Mouse (Mus musculus) liver, embryonic 13.5 days (tissue): ENCODE results near the gene Eloa. TPM values are rescaled to one million over a fixed set of nuclear protein-coding genes. Genes with fewer than 3 reads are reported as not detected.

Experiments
- ATAC-seq: fragments of 200-750 bp; cut with Nextera tagmentation; 2 replicates; pipeline ENCODE4 v1.8.0; 2017; ENCODE audit warnings: low read depth, mild to moderate bottlenecking, moderate number of reproducible peaks, moderate library complexity
- DNase-seq: peaks from one replicate; pipeline ENCODE4 v3.0.0; 2022
- H3K27ac ChIP-seq: fragments of 300-500 bp; sonication (generic); 2 replicates; pipeline ENCODE4 v1.5.1; 2015; ENCODE audit warnings: moderate library complexity, mild to moderate bottlenecking, inconsistent platforms
- H3K27me3 ChIP-seq: fragments of 300-500 bp; sonication (generic); 2 replicates; pipeline ENCODE4 v1.6.1; 2015; ENCODE audit warnings: mild to moderate bottlenecking, inconsistent platforms
- H3K36me3 ChIP-seq: fragments of 300-500 bp; sonication (generic); 2 replicates; pipeline ENCODE4 v1.6.1; 2015; ENCODE audit warnings: mild to moderate bottlenecking, inconsistent platforms
- H3K4me1 ChIP-seq: fragments of 300-500 bp; sonication (generic); replicated peaks from 2 replicates; pipeline ENCODE4 v1.6.1; 2015; ENCODE audit warnings: inconsistent platforms
- H3K4me2 ChIP-seq: fragments of 300-500 bp; sonication (generic); 2 replicates; pipeline ENCODE4 v1.6.1; 2015; ENCODE audit warnings: inconsistent platforms, mild to moderate bottlenecking, moderate library complexity
- H3K4me3 ChIP-seq: fragments of 300-500 bp; sonication (generic); replicated peaks from 2 replicates; pipeline ENCODE4 v1.5.1; 2015; ENCODE audit warnings: mild to moderate bottlenecking, inconsistent platforms
- H3K9ac ChIP-seq: fragments of 300-500 bp; sonication (generic); 2 replicates; pipeline ENCODE4 v1.6.1; 2015; ENCODE audit warnings: mild to moderate bottlenecking, inconsistent platforms
- H3K9me3 ChIP-seq: fragments of 300-500 bp; sonication (generic); replicated peaks from 2 replicates; pipeline ENCODE4 v1.6.1; 2016; ENCODE audit warnings: inconsistent platforms
- WGBS: fragments of 180-500 bp; shearing (Covaris S2); methylation state at CpG from one replicate; pipeline ENCODE4 v1.1.7; 2015; ENCODE audit not compliant: insufficient replicate concordance; 5-methylcytosine and 5-hydroxymethylcytosine counted together
- polyA plus RNA-seq: library from polyadenylated mRNA; unstranded; fragments of >200 nt; fragmentation: Nextera tagmentation; extraction: Ambion mirVana; gene quantifications from 2 replicates; pipeline ENCODE4 v1.2.1, GENCODE M21; 2015

The Eloa gene
- polyA plus RNA-seq, 1 experiment from 2014 or later, result 27.7 TPM

DNA sequence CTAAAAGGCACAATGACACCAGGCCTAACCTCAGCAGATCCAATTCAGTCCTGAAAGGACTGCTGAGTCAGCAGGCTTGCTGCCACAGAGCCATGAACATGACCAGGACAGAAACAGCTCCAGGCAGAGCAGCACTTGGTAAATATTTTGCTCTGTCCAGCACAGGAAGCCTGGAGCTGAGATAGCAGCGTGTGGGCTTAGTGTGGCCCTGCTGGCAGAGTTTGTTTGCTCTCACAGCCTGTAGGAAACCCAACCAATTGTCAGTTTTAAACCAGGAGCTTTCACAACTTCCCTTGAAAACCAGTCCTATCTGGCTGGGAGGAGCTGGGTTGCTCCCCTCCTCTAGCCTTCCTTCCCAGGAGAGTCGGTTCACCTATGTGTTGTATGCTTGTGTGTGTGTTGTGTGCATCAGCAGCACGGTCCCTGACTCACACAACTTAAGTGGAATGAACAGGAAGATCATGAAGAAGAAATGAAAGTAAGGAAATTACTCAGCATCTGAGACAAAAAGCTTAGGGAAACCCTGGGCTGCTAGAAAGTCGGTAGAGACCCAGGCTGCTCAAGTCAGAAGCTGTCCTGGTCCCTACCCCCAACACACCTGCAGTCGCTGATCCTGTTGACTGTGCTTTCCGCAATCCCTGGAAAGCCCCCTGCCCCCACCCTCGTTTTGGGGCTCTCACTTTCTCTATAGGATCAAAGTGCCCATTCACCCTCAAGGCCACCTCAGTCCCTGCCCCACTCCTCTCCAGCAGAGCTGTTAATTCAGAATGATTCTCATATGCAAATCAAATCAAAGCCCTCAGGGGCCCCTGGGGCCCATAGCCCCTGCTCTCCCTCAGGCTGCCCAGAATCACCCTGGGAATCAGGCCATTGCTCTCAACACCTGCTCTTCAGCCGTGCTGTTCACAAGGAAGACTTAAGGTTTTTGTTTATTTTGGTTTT is 9.7 kb upstream of the Eloa start:
- 10% methylated on average over 8 of the region's 8 CpGs for WGBS
- Histone ChIP-seq H3K9ac (peak overlapping the region; percentile 49), H3K36me3 (no peaks in the 10 kb centered on the region), H3K4me3 (0 out of 2 replicates have a peak overlapping the region, but pooled peaks have one; percentile 3), H3K27ac (peak overlapping the region; percentile 81), H3K27me3 (no peaks in the 10 kb centered on the region), H3K9me3 (no peaks in the 10 kb centered on the region), H3K4me1 (peaks cover 66% of the 10 kb centered on the region), H3K4me2 (peak overlapping the region; percentile 39)
- peak; percentile 79 for ATAC-seq
- DNase-seq, result no peak

DNA sequence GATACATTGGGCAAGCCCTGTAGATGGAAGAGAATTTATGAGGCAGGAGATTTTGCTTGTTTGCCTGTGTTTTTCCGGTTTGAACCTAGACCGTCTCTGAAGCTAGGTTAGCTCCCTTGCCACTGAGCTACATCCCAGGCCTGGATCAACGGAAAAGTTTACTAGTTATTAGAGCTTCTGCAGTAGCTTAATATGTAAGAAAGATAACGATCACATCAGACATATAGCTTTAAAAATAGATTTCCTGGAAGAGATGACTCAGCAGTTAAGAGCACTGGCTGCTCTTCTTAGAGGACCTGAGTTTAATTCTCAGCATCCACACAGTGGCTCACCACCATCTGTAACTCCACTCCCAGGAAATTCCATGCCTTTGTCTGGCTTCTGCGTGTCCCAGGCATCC is 7.1 kb upstream of the Eloa start:
- Histone ChIP-seq H3K9me3 (no peaks in the 10 kb centered on the region), H3K4me3 (no peak overlapping the region; the same call in 1 of the 2 replicates), H3K4me1 (peaks cover 55% of the 10 kb centered on the region), H3K27me3 (no peaks in the 10 kb centered on the region), H3K9ac (peak overlapping the region; percentile 56), H3K36me3 (no peaks in the 10 kb centered on the region), H3K27ac (peak overlapping the region; percentile 79), H3K4me2 (peak overlapping the region; percentile 41)
- ATAC-seq, result 0 out of 2 replicates have a peak, but pooled peaks have one; percentile 37
- DNase-seq, result no peak
- WGBS, result 36% methylated on average over 5 of the region's 5 CpGs

DNA sequence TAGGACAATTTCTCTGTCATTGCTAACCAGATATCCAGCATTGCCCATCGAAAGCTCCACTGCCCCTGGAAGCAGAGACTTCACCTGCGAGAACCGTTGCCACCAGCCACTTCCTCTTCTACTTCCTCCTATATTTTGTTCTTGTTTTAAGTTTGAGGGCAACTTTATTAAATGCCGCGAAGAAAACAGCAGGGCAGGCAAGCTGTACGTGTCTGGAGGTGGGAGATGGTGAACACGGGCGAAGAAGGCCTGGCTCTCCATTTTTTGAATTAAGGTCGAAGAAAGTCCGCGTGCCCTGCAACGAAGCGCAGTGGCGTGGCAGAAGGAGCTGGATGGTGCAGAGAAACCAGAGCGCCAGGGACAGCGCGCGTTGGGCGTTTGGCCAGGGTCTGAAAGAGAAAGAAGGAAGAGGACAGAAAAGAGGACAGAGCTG is 6.6 kb upstream of the Eloa start:
- peak overlapping the region; percentile 79 for H3K27ac ChIP-seq
- no peaks in the 10 kb centered on the region for H3K36me3 ChIP-seq
- no peak for ATAC-seq
- peak overlapping the region; percentile 41 for H3K4me2 ChIP-seq
- WGBS, result 48% methylated on average over 19 of the region's 19 CpGs
- H3K9ac ChIP-seq, result peak overlapping the region; percentile 56
- no peak overlapping the region; the same call in 1 of the 2 replicates for H3K4me3 ChIP-seq
- H3K27me3 ChIP-seq, result no peaks in the 10 kb centered on the region
- H3K4me1 ChIP-seq, result peaks cover 51% of the 10 kb centered on the region
- no peak for DNase-seq
- H3K9me3 ChIP-seq, result no peaks in the 10 kb centered on the region

DNA sequence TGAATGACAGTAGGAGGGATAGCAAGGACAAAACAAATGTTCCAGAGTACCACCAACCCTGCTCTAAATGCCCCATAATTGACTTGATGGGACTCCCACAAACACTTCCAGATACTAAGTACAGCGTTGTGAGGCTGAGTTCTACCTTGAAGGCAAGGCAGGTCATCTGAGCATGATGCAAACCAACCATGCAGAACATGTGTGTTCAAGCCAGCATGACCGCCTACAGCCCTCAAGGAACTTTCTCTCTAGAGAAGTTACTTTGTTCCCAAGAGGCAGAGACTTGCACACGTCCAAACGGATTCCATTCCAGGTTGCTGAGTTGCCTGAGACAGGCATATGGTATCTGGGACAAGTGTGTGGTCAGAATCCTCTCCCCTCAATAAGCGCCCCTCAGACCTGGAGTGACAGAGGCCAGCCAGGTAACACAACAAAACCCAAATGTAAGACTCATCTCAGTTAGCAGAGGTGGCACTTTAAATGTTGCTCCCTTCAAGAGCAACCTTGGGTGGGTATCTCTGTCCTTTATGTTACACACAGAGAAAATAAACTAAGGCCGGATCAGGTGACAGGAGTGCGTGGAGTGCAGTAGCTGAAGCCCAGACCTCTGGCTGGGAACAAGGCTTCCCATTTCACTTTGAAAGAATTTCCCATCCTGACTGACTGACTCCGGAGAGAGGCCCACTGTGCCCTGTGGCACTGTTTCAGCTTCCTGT is 6.0 kb upstream of the Eloa start:
- H3K4me2 ChIP-seq, result peak overlapping the region; percentile 41; the same call in 1 of the 2 replicates
- WGBS, result 67% methylated on average over 8 of the region's 8 CpGs
- no peaks in the 10 kb centered on the region for H3K9me3 ChIP-seq
- no peak for DNase-seq
- no peak for ATAC-seq
- peak overlapping the region; percentile 79 for H3K27ac ChIP-seq
- H3K9ac ChIP-seq, result 0 out of 2 replicates have a peak overlapping the region, but pooled peaks have one; percentile 0
- no peaks in the 10 kb centered on the region for H3K36me3 ChIP-seq
- no peak overlapping the region for H3K4me3 ChIP-seq
- peaks cover 54% of the 10 kb centered on the region for H3K4me1 ChIP-seq
- no peaks in the 10 kb centered on the region for H3K27me3 ChIP-seq

DNA sequence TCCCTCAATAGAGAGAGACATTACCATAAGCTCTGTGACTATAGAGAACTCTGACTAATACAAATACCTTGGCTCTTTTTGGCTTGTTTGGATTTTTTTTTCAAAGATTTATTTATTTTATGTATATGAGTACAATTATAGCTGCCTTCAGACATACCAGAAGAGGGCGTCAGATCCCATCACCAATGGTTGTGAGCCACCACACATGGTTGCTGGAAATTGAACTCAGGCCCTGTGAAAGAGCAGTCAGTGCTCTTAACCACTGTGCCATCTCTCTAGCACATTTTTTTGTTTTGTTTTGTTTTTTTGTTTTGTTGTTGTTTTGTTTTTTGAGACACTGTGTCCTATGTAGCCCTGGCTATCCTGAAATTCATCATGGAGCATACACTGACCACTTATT is 3.8 kb upstream of the Eloa start:
- Histone ChIP-seq H3K4me3 (no peak overlapping the region), H3K27me3 (no peaks in the 10 kb centered on the region), H3K4me1 (peaks cover 48% of the 10 kb centered on the region), H3K9ac (no peak overlapping the region), H3K4me2 (no peak overlapping the region), H3K9me3 (no peaks in the 10 kb centered on the region), H3K36me3 (no peaks in the 10 kb centered on the region), H3K27ac (no peak overlapping the region)
- ATAC-seq, result no peak
- 68% methylated on average over 1 of the region's 1 CpGs for WGBS
- no peak for DNase-seq

DNA sequence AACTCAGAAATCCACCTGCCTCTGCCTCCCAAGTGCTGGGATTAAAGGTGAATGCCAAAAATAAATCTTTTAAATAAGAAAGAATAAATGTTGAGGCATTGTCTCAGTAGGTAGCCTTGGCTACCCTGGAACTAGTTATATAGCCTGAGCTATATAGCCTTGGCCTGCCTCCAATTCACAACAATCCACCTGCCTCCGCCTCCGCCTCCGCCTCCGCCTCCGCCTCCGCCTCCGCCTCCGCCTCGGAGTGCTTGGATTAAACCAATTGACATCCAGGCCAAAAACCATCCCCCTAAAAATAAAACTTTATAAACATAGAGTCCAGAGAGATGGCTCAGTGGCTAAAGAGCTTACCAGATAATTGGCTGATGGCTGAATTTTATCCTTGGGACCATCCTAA is 1.4 kb upstream of the Eloa start:
- 93% methylated on average over 9 of the region's 9 CpGs for WGBS
- 0 out of 2 replicates have a peak, but pooled peaks cover 7% of the 10 kb centered on the region for H3K36me3 ChIP-seq
- H3K9ac ChIP-seq, result no peak overlapping the region
- no peak overlapping the region for H3K4me2 ChIP-seq
- H3K27me3 ChIP-seq, result no peaks in the 10 kb centered on the region
- no peak overlapping the region for H3K4me3 ChIP-seq
- no peak for ATAC-seq
- DNase-seq, result no peak
- H3K27ac ChIP-seq, result no peak overlapping the region
- H3K9me3 ChIP-seq, result no peaks in the 10 kb centered on the region
- H3K4me1 ChIP-seq, result peaks cover 43% of the 10 kb centered on the region

DNA sequence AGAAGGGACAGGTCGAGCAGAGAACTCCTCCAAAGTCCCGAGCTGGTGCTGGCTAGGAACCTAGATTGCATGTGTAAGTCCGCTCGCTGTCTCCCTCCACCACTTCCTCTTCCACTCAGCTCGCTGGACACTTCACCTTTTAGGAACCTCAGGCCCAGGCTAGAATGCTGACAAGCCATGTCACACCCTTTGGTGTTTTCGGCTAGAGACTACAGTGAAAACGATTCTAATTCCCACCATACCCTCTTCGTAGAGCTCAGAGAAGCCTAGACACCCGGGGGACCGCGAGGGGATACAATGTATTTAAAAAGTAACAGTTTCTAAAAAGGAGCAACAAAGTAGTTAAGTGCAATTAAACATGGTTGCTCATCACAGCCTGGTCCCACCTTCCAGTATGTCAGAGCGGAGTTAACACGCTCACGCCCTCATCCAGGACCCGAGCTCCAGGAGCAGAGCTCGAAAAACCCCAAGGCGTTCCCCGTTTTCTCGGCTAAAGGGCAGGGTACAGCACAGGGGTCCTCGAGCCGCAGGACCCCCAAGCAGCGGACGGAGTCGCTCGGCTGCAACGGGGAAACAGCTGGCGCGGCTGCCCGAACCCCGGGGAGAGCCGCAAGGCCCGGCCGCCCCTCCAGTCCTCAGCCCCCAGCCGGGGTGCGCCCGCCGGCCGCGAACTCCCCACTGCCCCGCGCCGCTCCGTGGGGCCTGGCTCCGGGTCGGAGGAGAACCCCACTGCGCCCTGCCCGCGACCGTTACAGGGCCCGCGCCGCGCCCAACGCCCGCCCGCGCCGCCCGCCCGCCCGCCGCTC is 617 bp downstream of the Eloa start:
- H3K27ac ChIP-seq, result peak overlapping the region; percentile 94
- DNase-seq (peak; percentile 36), ATAC-seq (peak; percentile 69)
- H3K27me3 ChIP-seq, result no peaks in the 10 kb centered on the region
- peak overlapping the region; percentile 79 for H3K4me3 ChIP-seq
- H3K4me2 ChIP-seq, result peak overlapping the region; percentile 83
- H3K4me1 ChIP-seq, result peaks cover 45% of the 10 kb centered on the region
- H3K36me3 ChIP-seq, result peaks cover 17% of the 10 kb centered on the region
- H3K9me3 ChIP-seq, result no peaks in the 10 kb centered on the region
- H3K9ac ChIP-seq, result peak overlapping the region; percentile 94
- under 1% methylated on average over 33 of the region's 62 CpGs for WGBS

DNA sequence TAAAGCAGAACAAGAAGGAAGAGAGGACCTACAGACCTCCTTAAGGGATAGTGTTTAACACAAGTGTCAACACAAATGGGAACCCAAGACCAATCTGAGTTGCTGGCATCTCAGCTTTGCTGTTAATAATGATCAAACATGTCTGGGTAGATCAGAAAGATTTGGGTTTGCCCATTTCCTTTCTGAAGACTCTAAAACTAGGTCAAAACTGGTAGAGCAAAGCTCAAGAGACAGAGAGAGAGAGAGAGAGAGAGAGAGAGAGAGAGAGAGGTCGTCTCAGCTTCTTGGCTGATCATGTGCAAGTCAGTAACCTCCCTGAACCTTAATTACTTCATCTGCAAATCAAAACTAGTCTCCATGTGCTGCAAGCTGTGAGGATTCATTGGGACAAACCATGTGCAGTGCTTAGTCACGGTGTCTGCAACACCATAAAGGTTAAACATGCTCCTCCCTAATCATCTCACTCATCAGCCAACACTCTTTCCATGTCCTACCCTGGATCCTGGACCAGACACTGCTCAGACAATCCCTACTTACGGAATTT is 5.4 kb downstream of the Eloa start:
- Histone ChIP-seq H3K4me1 (peaks cover 49% of the 10 kb centered on the region), H3K9ac (no peak overlapping the region), H3K9me3 (no peaks in the 10 kb centered on the region), H3K27me3 (no peaks in the 10 kb centered on the region), H3K4me2 (no peak overlapping the region), H3K27ac (no peak overlapping the region), H3K36me3 (peaks cover 50% of the 10 kb centered on the region), H3K4me3 (no peak overlapping the region)
- no peak for DNase-seq
- ATAC-seq, result no peak
- WGBS, result 71% methylated on average over 3 of the region's 3 CpGs

DNA sequence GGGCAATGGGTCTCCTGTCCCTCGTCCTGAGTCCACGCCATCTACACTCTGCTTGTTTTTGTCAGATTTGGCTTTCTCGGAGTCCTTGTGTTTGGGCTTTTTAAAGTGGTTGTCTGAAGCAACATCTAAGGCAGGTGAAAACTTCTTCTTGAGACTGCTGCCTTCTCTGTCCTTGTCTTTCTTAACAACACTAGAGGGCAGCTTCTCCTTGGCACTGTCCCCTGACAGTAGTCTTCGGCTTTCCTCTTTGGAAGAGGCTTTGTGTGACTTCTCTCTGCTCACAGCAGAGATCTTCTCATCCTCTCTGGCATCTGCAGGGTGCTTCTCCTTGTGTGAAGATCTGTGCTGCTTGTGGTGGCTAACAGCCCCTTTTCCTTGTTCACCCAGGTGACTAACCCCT is 11.0 kb downstream of the Eloa start:
- ATAC-seq (no peak), DNase-seq (no peak)
- Histone ChIP-seq H3K27ac (no peak overlapping the region), H3K4me2 (no peak overlapping the region), H3K4me3 (no peak overlapping the region), H3K36me3 (peaks cover 89% of the 10 kb centered on the region), H3K4me1 (peaks cover 12% of the 10 kb centered on the region; the same call in 1 of the 2 replicates), H3K27me3 (no peaks in the 10 kb centered on the region), H3K9ac (no peak overlapping the region), H3K9me3 (no peaks in the 10 kb centered on the region)
- WGBS, result 88% methylated on average over 4 of the region's 4 CpGs

DNA sequence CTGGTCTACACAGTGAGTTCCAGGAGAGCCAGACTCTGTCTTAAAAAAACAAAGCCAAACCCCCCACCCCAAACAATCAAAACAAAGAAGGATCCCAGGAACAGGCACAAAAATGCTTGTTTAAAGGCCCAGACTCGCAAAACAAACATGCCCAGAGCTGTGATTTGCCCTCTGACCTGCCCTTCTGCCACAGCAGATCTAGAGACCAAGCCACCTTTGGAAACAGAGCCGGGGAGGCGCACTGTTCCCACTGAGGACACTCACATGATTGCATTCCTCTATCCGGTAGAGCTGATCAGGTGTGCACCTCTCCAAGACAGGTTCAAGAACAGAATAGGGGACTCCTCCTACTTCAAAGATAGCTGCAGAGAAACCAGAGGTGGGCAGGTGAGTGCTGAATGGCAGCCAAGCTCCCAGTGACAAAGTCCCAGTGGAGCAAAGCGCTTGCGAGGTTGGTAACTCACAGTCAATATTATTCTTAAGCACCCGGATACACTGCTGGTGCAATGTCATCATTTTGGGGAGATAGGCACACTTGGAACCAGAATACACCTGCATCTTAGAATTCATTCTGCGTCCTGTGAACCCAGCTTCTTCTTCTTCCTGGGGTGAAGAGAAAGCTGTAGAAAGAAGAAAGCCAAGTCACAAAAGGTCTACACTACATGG is 12.6 kb downstream of the Eloa start:
- no peak overlapping the region for H3K4me3 ChIP-seq
- H3K9ac ChIP-seq, result no peak overlapping the region
- peak; percentile 52 for ATAC-seq
- peaks cover 98% of the 10 kb centered on the region for H3K36me3 ChIP-seq
- H3K4me1 ChIP-seq, result peaks cover 12% of the 10 kb centered on the region; the same call in 1 of the 2 replicates
- no peak for DNase-seq
- peak overlapping the region; percentile 10; the same call in 1 of the 2 replicates for H3K27ac ChIP-seq
- 83% methylated on average over 8 of the region's 8 CpGs for WGBS
- no peaks in the 10 kb centered on the region for H3K27me3 ChIP-seq
- no peaks in the 10 kb centered on the region for H3K9me3 ChIP-seq
- H3K4me2 ChIP-seq, result no peak overlapping the region
